Mouse (Mus musculus) cerebellum, adult 11 months (tissue): ENCODE measurements at regions not wholly inside any gene's neighbourhood (a gene's known extent, or its start where the extent isn't known, plus 50 kb on each side); places are given as distances from the start of the nearest gene placed in this dataset.

Source experiments
- DNase-seq: peaks from one replicate; pipeline ENCODE4 v3.0.0; 2022

GRCm38 (mm10) chr3:149311576-149311975 is 321.2 kb upstream of the Adgrl2 start:
- no peak for DNase-seq

DNA sequence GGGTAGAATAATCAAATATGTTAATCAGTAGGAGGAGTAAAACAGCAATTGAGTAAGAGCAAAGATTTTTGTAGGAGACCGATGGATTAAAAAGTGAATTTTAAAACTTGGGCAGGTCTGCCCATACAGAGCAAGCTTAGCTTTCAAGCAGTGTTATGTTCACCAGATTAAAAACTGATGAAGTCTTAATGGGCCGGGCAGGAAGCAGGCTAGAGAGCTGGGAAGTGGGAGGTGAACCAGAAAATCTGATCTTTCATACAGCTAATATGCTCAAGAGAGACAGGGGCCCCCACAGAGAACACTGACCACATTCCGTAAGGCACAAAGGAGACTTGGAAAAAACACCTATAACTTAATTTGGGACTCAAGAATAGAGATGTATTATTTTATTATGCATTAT is 316.4 kb upstream of the Adgrl2 start:
- DNase-seq, result no peak

DNA sequence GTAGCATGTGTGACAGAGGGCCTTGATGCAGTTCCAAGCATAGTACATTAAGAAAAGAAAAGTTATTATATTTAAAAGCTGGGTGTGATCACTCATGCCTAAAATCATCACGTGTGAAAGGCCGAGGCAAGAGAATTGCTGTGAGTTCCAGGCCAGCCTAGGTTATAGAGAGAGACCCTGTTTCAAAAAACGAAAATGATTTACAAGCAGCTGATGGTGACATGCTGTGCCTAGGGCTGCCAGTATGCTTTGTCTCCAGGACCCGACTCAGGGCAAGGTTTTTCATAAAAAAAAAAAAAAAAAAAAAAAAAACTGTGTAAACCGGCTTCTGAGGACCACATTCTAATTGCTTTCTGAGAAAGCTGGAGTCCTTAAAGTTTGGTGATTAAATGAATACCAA is 315.9 kb upstream of the Adgrl2 start:
- no peak for DNase-seq

DNA sequence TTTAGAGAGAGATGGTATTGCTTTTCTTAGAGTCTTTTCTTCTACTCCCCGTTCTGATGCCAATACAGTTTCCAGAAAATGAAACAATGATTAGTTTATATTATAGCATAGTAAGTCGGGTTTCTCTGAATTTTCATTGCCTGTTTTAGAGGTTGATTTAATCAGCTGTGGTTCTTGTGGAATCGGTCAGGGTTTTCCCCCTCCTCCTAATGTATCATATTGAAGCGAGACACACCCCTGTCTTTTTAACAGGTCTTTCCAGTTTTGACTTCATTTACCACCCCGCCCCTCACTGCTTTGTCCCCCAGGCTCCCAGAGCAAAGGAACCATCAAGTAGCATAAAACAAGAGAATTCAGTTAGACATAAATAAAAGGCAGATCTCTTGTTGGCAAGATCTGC is 315.1 kb upstream of the Adgrl2 start:
- no peak for DNase-seq

DNA sequence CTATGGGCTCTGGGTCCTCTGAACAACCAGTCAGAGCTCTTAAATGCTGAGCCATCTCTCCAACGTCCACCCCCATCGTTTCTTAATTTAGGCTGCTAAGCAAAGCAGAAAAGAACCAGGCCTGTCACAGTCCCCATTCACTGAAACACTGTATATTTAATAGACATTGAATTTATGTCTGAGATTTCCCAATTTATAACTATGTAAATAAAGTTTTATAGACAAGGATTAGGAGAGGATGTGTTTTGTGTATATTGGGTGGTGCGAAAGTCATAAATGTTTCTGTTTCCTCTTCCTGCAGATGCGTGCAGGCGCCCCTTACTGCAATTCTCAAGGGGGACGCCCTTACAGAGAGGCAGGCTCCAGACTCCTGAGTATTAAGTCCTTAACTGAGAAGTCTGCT is 314.7 kb upstream of the Adgrl2 start:
- no peak for DNase-seq

GRCm38 (mm10) chr3:149303418-149303817 is 313.1 kb upstream of the Adgrl2 start:
- DNase-seq, result no peak

DNA sequence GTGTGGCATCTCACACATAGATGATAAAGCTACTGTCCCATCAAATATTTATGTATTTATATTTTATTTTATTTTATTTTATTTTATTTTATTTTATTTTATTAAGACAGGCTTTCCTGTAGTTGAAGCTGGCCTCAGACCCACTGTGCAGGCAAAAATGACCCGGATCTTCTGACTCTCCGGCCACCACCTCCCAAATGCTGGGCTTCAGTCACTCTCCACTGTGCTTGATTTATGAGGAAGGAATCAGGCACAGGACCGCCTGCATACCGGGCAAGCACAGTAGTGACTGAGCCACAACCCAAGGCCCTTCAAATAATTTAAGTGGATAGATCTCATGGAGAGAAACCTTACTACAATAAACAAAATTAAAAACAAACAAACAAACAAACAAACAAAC is 309.6 kb upstream of the Adgrl2 start:
- no peak for DNase-seq

DNA sequence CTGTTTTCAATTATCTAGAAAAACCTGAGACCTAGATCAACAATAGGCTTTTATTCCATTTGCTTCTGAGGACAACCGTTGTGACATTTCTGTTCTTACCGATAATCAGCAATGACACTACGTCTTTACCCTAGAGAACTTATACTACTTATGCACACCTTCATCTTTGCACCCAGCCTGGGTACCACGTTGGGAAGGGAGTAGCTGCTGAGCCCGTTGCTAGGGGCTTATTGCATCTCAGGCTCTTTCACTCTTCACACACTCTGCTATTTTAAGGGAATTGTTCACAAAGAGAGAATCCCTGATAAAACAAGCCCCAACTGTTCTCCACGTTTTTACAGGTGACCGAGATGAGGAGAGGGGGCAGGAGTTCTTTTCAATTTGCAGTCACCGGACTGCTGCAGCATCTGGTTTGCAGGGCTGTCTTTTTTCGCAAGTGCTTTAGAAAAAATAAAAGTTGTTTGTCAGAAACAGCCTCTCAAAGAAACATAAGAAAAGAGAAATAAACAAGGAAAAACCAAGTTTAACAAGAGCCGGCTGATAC is 306.1 kb upstream of the Adgrl2 start:
- DNase-seq, result no peak

DNA sequence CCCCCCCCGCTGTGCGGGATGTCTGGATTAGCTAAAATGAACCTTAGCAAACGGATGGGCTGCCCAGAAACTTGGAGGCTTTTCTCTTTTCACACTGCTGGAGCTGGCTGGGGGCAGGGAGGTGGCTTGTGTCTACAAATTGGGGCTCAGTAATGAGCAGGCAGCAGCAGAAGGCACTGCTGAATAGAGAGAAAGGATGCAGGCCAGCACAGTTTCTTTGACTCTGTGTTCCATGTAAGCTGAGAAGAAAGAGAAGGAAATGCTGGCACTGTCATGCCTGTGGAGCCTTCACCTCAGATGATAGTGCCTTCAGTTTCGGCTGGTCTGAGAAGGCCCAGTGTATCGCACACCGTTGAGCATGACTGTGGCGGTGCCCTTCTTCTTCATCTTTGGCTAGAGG is 305.6 kb upstream of the Adgrl2 start:
- DNase-seq, result no peak

GRCm38 (mm10) chr3:149295257-149295831 is 305.0 kb upstream of the Adgrl2 start:
- no peak for DNase-seq

GRCm38 (mm10) chr3:149294445-149294844 is 304.1 kb upstream of the Adgrl2 start:
- no peak for DNase-seq

- no peak for DNase-seq
These were observed 302.1 kb upstream of the Adgrl2 start for GRCm38 (mm10) chr3:149292459-149292858.

GRCm38 (mm10) chr3:149291473-149291872 is 301.1 kb upstream of the Adgrl2 start:
- DNase-seq, result no peak

GRCm38 (mm10) chr3:149290228-149290627 is 299.9 kb upstream of the Adgrl2 start:
- DNase-seq, result no peak

GRCm38 (mm10) chr3:149287080-149287479 is 296.7 kb upstream of the Adgrl2 start:
- no peak for DNase-seq

DNA sequence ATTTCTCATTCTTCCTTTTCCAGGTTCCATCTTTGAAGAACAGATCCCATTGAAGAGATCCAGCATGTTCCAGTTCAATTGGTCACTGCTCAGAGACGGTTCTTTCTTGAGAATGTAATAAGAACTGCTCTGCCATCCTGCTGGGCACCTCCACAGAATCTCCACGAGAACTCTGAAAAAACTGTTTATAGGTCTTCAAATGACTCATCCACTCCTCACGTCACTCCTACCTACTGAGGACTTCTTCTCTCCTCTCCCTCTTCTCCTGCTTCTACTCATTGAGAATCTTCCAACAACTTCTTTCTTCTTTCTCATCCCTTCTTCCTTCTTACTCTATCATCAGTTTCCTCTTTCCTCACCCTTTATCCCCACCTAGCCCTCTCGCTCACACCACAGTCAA is 294.6 kb upstream of the Adgrl2 start:
- DNase-seq, result no peak

DNA sequence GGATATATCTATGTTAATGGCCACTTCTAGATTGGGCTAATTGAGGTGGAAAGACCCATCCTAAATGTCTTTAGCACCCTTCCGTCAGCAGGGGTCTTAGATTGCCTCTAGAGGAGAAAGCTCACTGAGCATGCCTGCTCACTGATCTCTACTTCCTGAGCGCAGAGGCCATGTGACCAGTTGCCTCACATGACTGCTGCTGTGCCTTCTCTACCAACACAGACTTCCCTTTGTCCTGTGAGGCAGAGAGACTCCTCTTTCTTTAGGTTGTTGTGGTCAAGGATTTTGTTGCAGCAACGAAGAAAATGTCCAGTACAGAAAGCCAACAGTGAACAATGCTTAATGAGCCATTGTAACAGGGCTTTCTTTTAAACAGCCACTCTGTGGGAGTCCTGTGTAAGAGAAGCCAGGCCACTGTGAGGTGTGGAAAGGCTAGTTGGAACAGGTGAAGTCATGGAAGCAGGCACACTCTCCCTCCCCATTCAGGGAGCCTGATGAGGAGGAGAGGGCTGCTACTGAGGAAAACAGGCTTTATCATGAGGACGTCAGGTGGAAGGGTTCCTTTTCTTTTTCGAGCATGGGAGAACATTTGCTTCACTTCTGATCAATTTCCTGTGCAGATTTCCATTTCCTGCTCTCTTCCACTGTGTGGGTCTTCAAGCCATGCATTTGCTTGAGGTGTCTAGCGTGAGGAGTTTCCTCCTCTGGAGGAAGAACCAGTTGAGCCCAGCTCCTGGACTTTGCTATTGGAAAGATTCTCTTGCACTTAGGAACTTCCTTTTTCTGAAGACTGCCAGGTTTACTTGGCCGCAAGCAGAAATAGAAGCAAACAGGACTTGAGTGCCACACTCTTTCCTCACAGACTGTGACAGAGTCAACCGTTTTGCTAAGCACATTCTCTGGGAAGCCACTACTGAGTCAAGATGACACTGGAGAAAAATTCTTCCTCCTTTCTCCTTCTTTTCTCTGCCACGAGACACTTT is 290.7 kb upstream of the Adgrl2 start:
- no peak for DNase-seq

DNA sequence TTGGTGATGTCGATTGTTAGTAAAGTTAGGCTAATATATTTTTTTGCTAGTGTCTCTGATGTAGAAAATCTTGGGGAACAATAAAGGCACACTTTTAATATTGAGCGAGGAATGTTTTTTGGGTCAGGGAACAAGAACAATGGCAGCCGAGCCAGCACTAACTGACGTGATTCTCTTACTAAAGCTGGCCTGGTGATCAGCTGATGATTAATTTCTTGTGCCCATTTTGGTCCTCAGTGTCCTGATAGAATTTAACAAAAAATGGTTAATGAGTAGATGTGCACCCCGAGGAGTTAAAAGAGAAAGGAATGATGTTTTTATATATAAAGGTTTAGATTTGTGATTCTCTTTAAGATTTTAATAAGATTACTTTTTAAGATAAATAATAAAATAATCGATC is 289.0 kb upstream of the Adgrl2 start:
- DNase-seq, result no peak

DNA sequence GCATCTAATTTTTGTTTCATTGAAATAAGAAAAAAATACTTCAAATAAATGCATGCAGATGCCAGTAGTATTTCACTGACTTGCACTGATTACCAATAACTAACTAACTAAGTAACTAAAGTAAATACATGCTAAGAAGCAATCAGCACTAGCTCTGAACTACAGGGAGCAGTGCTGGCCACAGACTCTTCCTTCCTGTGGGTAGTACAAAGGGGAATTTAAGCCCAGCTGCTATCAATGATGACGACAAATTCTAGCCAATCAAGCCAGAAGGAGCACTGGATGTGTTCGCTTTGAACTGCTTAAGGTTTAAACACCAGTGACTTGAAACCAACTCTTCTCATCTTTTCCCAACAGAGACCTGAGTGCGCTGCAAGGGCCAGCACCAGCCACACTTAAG is 287.5 kb upstream of the Adgrl2 start:
- no peak for DNase-seq

DNA sequence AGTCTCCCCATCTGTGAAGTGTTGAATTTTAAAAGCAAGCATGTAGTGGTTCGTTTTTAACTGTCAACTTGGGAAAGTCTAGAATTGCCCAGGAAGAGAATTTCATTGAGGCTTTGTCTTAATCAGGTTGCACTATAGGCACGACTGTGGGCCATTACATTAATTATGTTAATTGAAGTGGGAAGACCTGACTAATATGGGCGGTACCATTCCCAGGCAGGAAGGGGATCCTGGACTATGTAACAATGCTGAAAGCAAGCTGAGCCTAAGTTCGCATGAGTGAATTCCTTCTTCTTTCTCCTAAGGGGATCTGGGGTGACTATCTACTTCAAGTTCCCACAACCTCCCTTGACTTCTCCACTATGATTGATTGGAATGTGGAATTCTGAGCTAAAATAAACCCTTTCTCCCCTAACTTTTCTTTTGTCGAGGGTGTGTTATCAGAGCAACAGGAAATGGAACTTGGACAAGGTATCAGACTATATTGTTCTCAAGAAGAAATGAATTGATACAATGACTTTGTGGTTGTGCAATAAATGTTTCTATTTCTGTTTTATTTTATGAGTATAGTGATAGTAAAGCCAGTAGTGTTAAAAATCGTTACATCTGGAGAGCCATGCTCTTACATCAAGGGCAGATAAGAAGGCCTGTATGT is 285.2 kb upstream of the Adgrl2 start:
- DNase-seq, result no peak

DNA sequence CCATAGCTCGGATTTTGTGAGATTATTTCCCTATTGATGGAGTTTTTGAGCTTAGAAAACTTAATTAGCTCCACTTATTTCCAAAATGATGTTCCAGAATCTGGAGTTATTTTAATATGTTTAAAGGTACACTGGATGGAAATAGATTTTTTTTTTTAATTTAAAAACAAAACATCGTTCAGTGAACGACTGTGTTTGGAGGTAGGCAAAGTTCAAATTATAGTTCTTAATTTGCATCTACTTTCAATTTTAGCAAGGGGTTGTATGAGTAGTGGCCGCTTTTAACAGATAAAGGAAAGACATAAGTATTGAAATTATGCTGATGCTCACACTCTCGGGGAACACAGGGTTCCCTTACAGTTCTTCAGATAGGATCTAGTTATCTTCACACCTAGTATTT is 284.6 kb upstream of the Adgrl2 start:
- no peak for DNase-seq

DNA sequence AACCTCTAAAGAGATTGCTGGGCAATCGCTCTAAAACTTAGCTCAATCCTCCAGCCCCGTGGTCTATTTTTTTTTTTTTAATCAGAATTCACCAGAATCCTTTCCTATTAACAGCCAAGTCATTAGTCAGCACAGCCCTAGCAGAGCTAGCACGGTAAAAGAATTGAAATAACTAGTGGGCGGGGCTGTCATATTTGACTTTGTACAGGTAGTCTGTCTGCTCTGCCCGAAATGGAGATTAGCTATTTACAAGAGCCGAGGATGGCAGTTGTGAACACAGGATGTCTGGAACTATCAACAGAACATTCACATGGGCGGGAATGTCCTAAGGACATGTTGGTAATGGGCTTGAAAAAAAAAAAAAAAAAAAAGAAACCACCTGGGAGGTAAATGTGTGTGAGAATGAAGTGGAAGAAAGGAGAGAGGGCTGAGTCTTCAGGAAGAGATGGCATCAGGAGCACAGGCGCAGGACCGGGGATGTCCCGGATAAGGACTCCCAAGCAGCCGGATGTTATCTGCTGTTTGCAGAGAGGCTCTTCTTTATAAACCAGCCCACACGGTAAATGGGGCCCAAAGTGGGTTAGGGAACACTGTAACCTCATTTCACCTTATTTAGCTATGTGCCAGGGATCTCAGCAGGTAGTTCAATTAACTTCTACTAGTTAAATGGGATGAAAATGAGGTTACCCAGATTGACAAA is 283.8 kb upstream of the Adgrl2 start:
- no peak for DNase-seq

GRCm38 (mm10) chr3:149270459-149270858 is 280.1 kb upstream of the Adgrl2 start:
- no peak for DNase-seq
